Mouse (Mus musculus): ENCODE data around the gene Gng7.

DNA sequence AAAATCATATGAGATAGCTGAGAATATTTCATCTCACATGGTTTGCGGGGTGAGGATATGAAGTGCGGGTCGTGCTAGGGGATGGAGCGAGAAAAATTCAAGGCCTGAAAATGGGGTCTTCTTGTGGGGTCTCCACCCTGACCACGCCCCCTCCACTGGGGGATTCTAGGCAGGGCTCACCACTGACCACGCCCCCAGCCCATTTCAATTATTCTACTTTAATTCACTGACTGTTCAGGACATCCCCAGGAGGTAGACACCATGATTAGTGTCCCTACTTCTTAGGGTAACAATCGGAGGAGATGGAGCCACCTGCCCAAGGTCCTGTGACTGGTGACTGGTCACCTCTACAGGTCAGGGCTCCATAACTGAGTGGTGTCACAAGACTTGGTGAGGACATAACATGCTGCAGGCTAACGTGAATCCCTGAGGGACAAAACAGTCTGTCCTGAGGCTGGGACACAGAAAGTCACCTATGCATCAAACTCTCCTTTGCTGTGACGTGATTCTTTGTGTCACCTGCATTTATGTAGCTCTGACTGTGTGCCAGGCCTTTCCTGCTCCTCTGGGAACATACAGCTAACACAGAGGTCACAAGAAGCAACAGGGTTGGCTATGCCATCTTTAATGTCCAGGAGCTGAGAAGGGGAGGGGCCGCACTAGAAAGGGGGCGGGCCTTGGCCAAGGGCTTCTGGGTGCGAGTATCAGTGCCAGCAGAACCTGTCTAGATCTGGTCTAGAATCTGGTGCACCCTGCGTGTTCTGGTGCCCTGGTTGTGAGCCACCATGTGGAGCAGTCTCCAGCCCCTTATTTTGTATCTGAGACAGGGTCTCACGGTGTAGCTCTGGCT lies 80.4 kb downstream of the Gng7 start:
- TF ChIP-seq POLR2A (IDR thresholded peaks at IDR 0.05; ENCODE audit: control insufficient read depth, extremely low read depth, insufficient read depth, low read length, poor library complexity) (no peak), CTCF (IDR thresholded peaks at IDR 0.05; ENCODE audit: borderline replicate concordance, control insufficient read depth, extremely low read depth, insufficient read depth, low read length, poor library complexity) (no peak)
